22 mouse cellular contexts compared by ENCODE assay signal in genomic region chr9:61660191-61660590, GRCm38 (mm10).
DNase-seq lines count a peak whose midpoint lies in the region; ATAC-seq and TF ChIP-seq lines count a peak whose summit lies in the region.
"Had no signal": no experiment of that assay in that cellular context is flagged by ENCODE, and none has a peak within 500 bp of the region (broad histone marks: within the 10 kb centered on the region; RNA-seq: fewer than 3 reads in every experiment).

No protein-coding gene starts in this region.

- no peaks in the 10 kb centered on the region for H3K36me3 ChIP-seq in megakaryocyte, embryonic 14.5 days (replicated peaks; ENCODE audit: low read length)
- peaks cover 0 to 17% of the 10 kb centered on the region in 2 experiments; a peak in 2 of 4 replicates for H3K36me3 ChIP-seq in MEL (ENCODE audit: control insufficient read depth in 1 of 2, insufficient read depth in 2 of 2, low read length in 2 of 2)
- H3K36me3 ChIP-seq in heart, embryonic 10.5 days = no peaks in the 10 kb centered on the region
- no peaks in the 10 kb centered on the region for H3K36me3 ChIP-seq in heart, adult 2 months (ENCODE audit: control insufficient read depth, insufficient read depth, low read length)
- H3K36me3 ChIP-seq: G1E had no signal

- WGBS in heart, embryonic 10.5 days = 52% methylated on average over 3 of the region's 3 CpGs
- WGBS in heart, adult 2 months = 70% methylated on average over 3 of the region's 3 CpGs

- no peak for TF ChIP-seq RAD21 in MEL (IDR thresholded peaks at IDR 0.05; ENCODE audit: low read depth, low read length)

- 0 out of 2 replicates have a peak, but pooled peaks cover 2% of the 10 kb centered on the region for H3K9me3 ChIP-seq in megakaryocyte, embryonic 14.5 days
- no peaks in the 10 kb centered on the region for H3K9me3 ChIP-seq in MEL (replicated peaks; ENCODE audit: insufficient read depth, low read length)
- no peaks in the 10 kb centered on the region for H3K9me3 ChIP-seq in heart, embryonic 10.5 days
- H3K9me3 ChIP-seq: G1E had no signal

- H3K9ac ChIP-seq in MEL (ENCODE audit: control insufficient read depth, low read depth, low read length, poor library complexity, severe bottlenecking) = no peak overlapping the region
- H3K9ac ChIP-seq in heart, adult 2 months (ENCODE audit: low read depth, low read length) = no peak overlapping the region

- no peak overlapping the region for H3K27ac ChIP-seq in MEL (ENCODE audit: control insufficient read depth, low read depth, low read length)
- H3K27ac ChIP-seq in heart, embryonic 10.5 days = no peak overlapping the region
- no peak overlapping the region for H3K27ac ChIP-seq in heart, adult 2 months

- no peak for ATAC-seq in megakaryocyte, adult 5-6 weeks (ENCODE audit: poor library complexity, severe bottlenecking)
- ATAC-seq: activated CD4-positive, CD25-positive, alpha-beta regulatory T cell, adult 4 months; CD4-positive, CD25-positive, alpha-beta regulatory T cell, adult 4 months; Patski had no signal

- no peak for TF ChIP-seq POLR2A in MEL (IDR thresholded peaks at IDR 0.05; ENCODE audit: control insufficient read depth in 1 of 2, insufficient read depth in 1 of 2, low read depth in 1 of 2, low read length in 2 of 2, poor library complexity in 1 of 2)
- TF ChIP-seq POLR2A in heart, adult 2 months (IDR thresholded peaks at IDR 0.05; ENCODE audit: insufficient read depth, low read depth, low read length) = no peak

- H3K27me3 ChIP-seq in megakaryocyte, embryonic 14.5 days (replicated peaks) = peaks cover 91% of the 10 kb centered on the region
- H3K27me3 ChIP-seq in MEL (ENCODE audit: control insufficient read depth in 1 of 2, insufficient read depth in 2 of 2, low read length in 2 of 2) = 0 out of 4 replicates have a peak, but pooled peaks cover 0 to 2% of the 10 kb centered on the region in 2 experiments
- peaks cover 8% of the 10 kb centered on the region for H3K27me3 ChIP-seq in heart, embryonic 10.5 days (ENCODE audit: insufficient read depth, poor library complexity, severe bottlenecking)
- H3K27me3 ChIP-seq in heart, adult 2 months (ENCODE audit: control insufficient read depth, insufficient read depth, low read length) = no peaks in the 10 kb centered on the region
- H3K27me3 ChIP-seq: CH12.LX, Patski had no signal

- intact Hi-C loops in heart, adult 2 months (cut with DNase I) = no loop called here

- no peak for TF ChIP-seq CTCF in MEL (IDR thresholded peaks at IDR 0.05 in 2 of 3, conservative IDR thresholded peaks at IDR 0.05 in 1 of 3; ENCODE audit: control insufficient read depth in 1 of 3, insufficient read depth in 1 of 3, low read depth in 2 of 3, low read length in 3 of 3, poor library complexity in 1 of 3, severe bottlenecking in 1 of 3)
- TF ChIP-seq CTCF in heart, adult 2 months (IDR thresholded peaks at IDR 0.05) = no peak

- peak overlapping the region; percentile 59 for H3K4me3 ChIP-seq in megakaryocyte, embryonic 14.5 days (replicated peaks)
- H3K4me3 ChIP-seq in MEL (ENCODE audit: control insufficient read depth in 1 of 2, insufficient read depth in 1 of 2, low read depth in 2 of 2, low read length in 2 of 2) = no peak overlapping the region
- H3K4me3 ChIP-seq in heart, embryonic 10.5 days = no peak overlapping the region
- H3K4me3 ChIP-seq in heart, adult 2 months = no peak overlapping the region

- peak in 1 of 2 experiments; percentile 32; a peak in 1 of 4 replicates for TF ChIP-seq EP300 in MEL (IDR thresholded peaks at IDR 0.05; ENCODE audit: low read depth in 1 of 2, low read length in 2 of 2)
- no peak for TF ChIP-seq EP300 in heart, adult 2 months (IDR thresholded peaks at IDR 0.05; ENCODE audit: insufficient read depth, low read depth, low read length)

- no peaks in the 10 kb centered on the region for H3K79me2 ChIP-seq in MEL (ENCODE audit: control insufficient read depth, insufficient read depth, low read length, poor library complexity)
- no peaks in the 10 kb centered on the region for H3K79me2 ChIP-seq in heart, adult 2 months (replicated peaks; ENCODE audit: control insufficient read depth, insufficient read depth, low read length)

- peaks cover 48% of the 10 kb centered on the region for H3K4me1 ChIP-seq in megakaryocyte, embryonic 14.5 days
- peaks cover 6 to 28% of the 10 kb centered on the region in 2 experiments for H3K4me1 ChIP-seq in MEL (ENCODE audit: control insufficient read depth in 1 of 2, insufficient read depth in 2 of 2, low read length in 2 of 2)
- peaks cover 15% of the 10 kb centered on the region for H3K4me1 ChIP-seq in heart, embryonic 10.5 days
- no peaks in the 10 kb centered on the region for H3K4me1 ChIP-seq in heart, adult 2 months (ENCODE audit: control insufficient read depth, insufficient read depth, low read length)

- DNase-seq in MEL (ENCODE audit: low read depth, low spot score) = peak; percentile 23
- peak; percentile 25 for DNase-seq in induced T-regulatory cell, adult 2 months (ENCODE audit: low read depth)
- DNase-seq in heart, embryonic 10.5 days (ENCODE audit: low spot score) = no peak
- no peak for DNase-seq in heart, adult 2 months
- DNase-seq: adrenal gland, adult 2 months; adrenal gland, adult 8-10 months; adrenal gland, postnatal 10 days; adrenal gland, postnatal 14 days; adrenal gland, postnatal 25 days; adrenal gland, postnatal 36 days; B cell, adult 2 months; cerebellum, adult 11 months; cerebellum, adult 11-12 months; cerebellum, adult 18-20 months; cerebellum, adult 2 months had no signal

TF ChIP-seq in MEL, 35 proteins besides CTCF, POLR2A, EP300 and RAD21:
- peak; percentile 45; the same call in 1 of the 2 replicates for TF ChIP-seq GATA1 (IDR thresholded peaks at IDR 0.05; ENCODE audit: low read depth, low read length)
- TF ChIP-seq KAT2A (conservative IDR thresholded peaks at IDR 0.05; ENCODE audit: low read depth, low read length) = no peak
- peak; percentile 61; the same call in 1 of the 2 replicates for TF ChIP-seq RCOR1 (IDR thresholded peaks at IDR 0.05; ENCODE audit: low read depth, low read length)

Comparison
In these comparisons a context has a peak if more than half of its experiments do, and no peak if none do; other contexts are left out.
1. DNase-seq: peak in MEL (single experiment) and induced T-regulatory cell, adult 2 months (single experiment); none in heart, embryonic 10.5 days (single experiment) and heart, adult 2 months (0 of 2).